Mouse (Mus musculus): ENCODE data around the gene Myh11.

DNA sequence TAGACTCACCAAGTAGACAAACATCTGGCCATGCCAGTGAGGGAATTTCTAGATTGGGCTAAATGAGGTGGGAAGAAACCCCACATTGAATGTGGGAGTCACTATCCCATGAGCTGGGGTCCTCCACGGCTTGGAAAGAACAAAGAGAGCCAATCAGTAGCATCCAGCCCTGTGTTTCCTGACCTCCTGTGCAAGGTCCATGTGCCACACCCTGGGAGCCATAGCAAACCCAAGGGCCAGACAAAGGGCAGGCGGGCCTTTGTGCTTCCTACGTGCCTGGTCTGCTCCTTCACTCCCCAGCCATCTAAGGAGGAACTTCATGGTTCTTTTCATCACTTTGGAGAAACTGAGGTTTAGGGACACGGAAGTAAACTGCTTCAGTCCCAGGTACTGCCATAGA, 38.3 kb downstream of the Myh11 start:
- no peak for TF ChIP-seq CTCF (IDR thresholded peaks at IDR 0.05; ENCODE audit: low read depth, low read length)
- no peak for TF ChIP-seq POLR2A (IDR thresholded peaks at IDR 0.05; ENCODE audit: extremely low read depth, insufficient read depth, low read length)
